Comparison of ENCODE assay signal across 16 mouse cellular contexts in genomic region chr7:101362791-101363191, GRCm38 (mm10). TPM values are rescaled to one million over a fixed set of nuclear protein-coding genes. Genes with fewer than 3 reads are reported as not detected.
DNase-seq lines count a peak whose midpoint lies in the region; ATAC-seq and TF ChIP-seq lines count a peak whose summit lies in the region.
"Had no signal": no experiment of that assay in that cellular context is flagged by ENCODE, and none has a peak within 500 bp of the region (broad histone marks: within the 10 kb centered on the region; RNA-seq: fewer than 3 reads in every experiment).

No protein-coding gene starts in this region.

- DNase-seq in gastrocnemius, adult 2 months, result no peak
- no peak for DNase-seq in gastrocnemius, postnatal 4 days (ENCODE audit: low spot score in 2 of 2)
- peak; percentile 22 for DNase-seq in MEL-GATA-1-ER (ENCODE audit: extremely low read depth, low read depth)
- no peak for DNase-seq in liver, embryonic 14.5 days (ENCODE audit: low read depth in 3 of 3, low spot score in 3 of 3)
- no peak for DNase-seq in kidney, adult 18-20 months
- no peak for DNase-seq in hindbrain, embryonic 14.5 days (ENCODE audit: low spot score)
- DNase-seq in cerebellum, adult 18-20 months, result no peak
- DNase-seq: adrenal gland, postnatal 10 days; cerebellum, adult 8-10 months; gastrocnemius, postnatal 10 days; kidney, adult 11 months had no signal

- TF ChIP-seq CTCF in gastrocnemius, adult 2 months (IDR thresholded peaks at IDR 0.05), result no peak
- no peak for TF ChIP-seq CTCF in liver, embryonic 14.5 days (IDR thresholded peaks at IDR 0.05; ENCODE audit: low read depth)
- no peak for TF ChIP-seq CTCF in small intestine, adult 2 months (IDR thresholded peaks at IDR 0.05; ENCODE audit: extremely low read depth, insufficient read length, insufficient replicate concordance, low read depth, low read length)

- peak overlapping the region; percentile 59 for H3K27ac ChIP-seq in gastrocnemius, adult 2 months
- H3K27ac ChIP-seq in liver, embryonic 14.5 days, result no peak overlapping the region
- H3K27ac ChIP-seq in small intestine, adult 2 months (ENCODE audit: insufficient read depth, low read depth, low read length), result peak overlapping the region; percentile 71
- H3K27ac ChIP-seq in hindbrain, embryonic 14.5 days, result no peak overlapping the region
- H3K27ac ChIP-seq: forebrain, embryonic 13.5 days; limb, embryonic 12.5 days; midbrain, embryonic 12.5 days had no signal

- ATAC-seq in liver, embryonic 14.5 days (ENCODE audit: insufficient read depth), result peak; percentile 46; the same call in 1 of the 2 replicates
- no peak for ATAC-seq in hindbrain, embryonic 14.5 days (ENCODE audit: low FRiP score)
- ATAC-seq: forebrain, embryonic 13.5 days had no signal

- peaks cover 0 to 3% of the 10 kb centered on the region in 2 experiments; a peak in 1 of 4 replicates for H3K4me1 ChIP-seq in liver, embryonic 14.5 days (replicated peaks; ENCODE audit: control insufficient read depth in 2 of 2, insufficient read depth in 2 of 2, low read length in 1 of 2)
- H3K4me1 ChIP-seq in small intestine, adult 2 months (ENCODE audit: control insufficient read depth, insufficient read depth, insufficient read length, low read length), result peaks cover 6% of the 10 kb centered on the region; the same call in 1 of the 2 replicates
- H3K4me1 ChIP-seq in hindbrain, embryonic 14.5 days (replicated peaks; ENCODE audit: control insufficient read depth, insufficient read depth, low read length), result no peaks in the 10 kb centered on the region
- H3K4me1 ChIP-seq: forebrain, embryonic 13.5 days; midbrain, embryonic 12.5 days had no signal

- H3K36me3 ChIP-seq in liver, embryonic 14.5 days (replicated peaks; ENCODE audit: control insufficient read depth, insufficient read depth, low read depth), result no peaks in the 10 kb centered on the region
- H3K36me3 ChIP-seq in small intestine, adult 2 months (ENCODE audit: control insufficient read depth, insufficient read depth, low read length), result no peaks in the 10 kb centered on the region
- no peaks in the 10 kb centered on the region for H3K36me3 ChIP-seq in hindbrain, embryonic 14.5 days (replicated peaks; ENCODE audit: control insufficient read depth, insufficient read depth)
- H3K36me3 ChIP-seq: limb, embryonic 12.5 days; midbrain, embryonic 12.5 days had no signal

- no peaks in the 10 kb centered on the region for H3K27me3 ChIP-seq in liver, embryonic 14.5 days (ENCODE audit: control insufficient read depth, insufficient read depth, low read length)
- no peaks in the 10 kb centered on the region for H3K27me3 ChIP-seq in small intestine, adult 2 months (ENCODE audit: control insufficient read depth, insufficient read depth, low read length)
- H3K27me3 ChIP-seq in hindbrain, embryonic 14.5 days (ENCODE audit: control insufficient read depth, insufficient read depth, low read length), result no peaks in the 10 kb centered on the region
- H3K27me3 ChIP-seq: forebrain, embryonic 13.5 days; limb, embryonic 12.5 days; midbrain, embryonic 12.5 days had no signal

- H3K4me3 ChIP-seq in gastrocnemius, adult 2 months, result peak overlapping the region; percentile 29
- no peak overlapping the region for H3K4me3 ChIP-seq in liver, embryonic 14.5 days (ENCODE audit: insufficient read depth in 1 of 2, low read depth in 2 of 2, low read length in 2 of 2)
- H3K4me3 ChIP-seq in small intestine, adult 2 months (ENCODE audit: low read depth, low read length), result peak overlapping the region; percentile 27; the same call in 1 of the 2 replicates
- no peak overlapping the region for H3K4me3 ChIP-seq in hindbrain, embryonic 14.5 days (replicated peaks; ENCODE audit: low read length)
- H3K4me3 ChIP-seq: forebrain, embryonic 13.5 days; limb, embryonic 12.5 days; midbrain, embryonic 12.5 days had no signal

- no peak overlapping the region for H3K9ac ChIP-seq in liver, embryonic 14.5 days (replicated peaks)
- no peak overlapping the region for H3K9ac ChIP-seq in hindbrain, embryonic 14.5 days
- H3K9ac ChIP-seq: forebrain, embryonic 13.5 days; limb, embryonic 12.5 days; midbrain, embryonic 12.5 days had no signal

- TF ChIP-seq POLR2A in small intestine, adult 2 months (IDR thresholded peaks at IDR 0.05; ENCODE audit: low read depth, low read length), result no peak

- 26% methylated on average over 5 of the region's 5 CpGs for WGBS in liver, embryonic 14.5 days (ENCODE audit: insufficient replicate concordance)
- 83% methylated on average over 5 of the region's 5 CpGs for WGBS in small intestine, adult 2 months
- WGBS in hindbrain, embryonic 14.5 days, result 80% methylated on average over 5 of the region's 5 CpGs

- no peak overlapping the region for H3K4me2 ChIP-seq in liver, embryonic 14.5 days (ENCODE audit: low read depth)
- H3K4me2 ChIP-seq in hindbrain, embryonic 14.5 days (replicated peaks), result no peak overlapping the region
- H3K4me2 ChIP-seq: forebrain, embryonic 13.5 days; limb, embryonic 12.5 days; midbrain, embryonic 12.5 days had no signal

- intact Hi-C loops in gastrocnemius, adult 2 months (cut with DNase I), result no loop called here

- no peak for TF ChIP-seq EP300 in liver, embryonic 14.5 days (IDR thresholded peaks at IDR 0.05; ENCODE audit: low read depth)

- H3K9me3 ChIP-seq in liver, embryonic 14.5 days (ENCODE audit: control insufficient read depth, low read length), result no peaks in the 10 kb centered on the region
- no peaks in the 10 kb centered on the region for H3K9me3 ChIP-seq in hindbrain, embryonic 14.5 days (ENCODE audit: control insufficient read depth, low read length)
- H3K9me3 ChIP-seq: forebrain, embryonic 13.5 days; limb, embryonic 12.5 days; midbrain, embryonic 12.5 days had no signal

RNA-seq across cellular contexts. Expression of gene Arap1, which starts 14.9 kb away (rescaled TPM):
- total RNA-seq in gastrocnemius, adult 2 months (2021), result 10 to 100 TPM; 19.9 to 30.6 TPM
- total RNA-seq in gastrocnemius, postnatal 4 days (2021), result 10 to 100 TPM; 49.2 to 57.4 TPM
- 13.3 and 13.7 TPM in 2 replicates for polyA plus RNA-seq in liver, embryonic 14.5 days (2012; rRNA removed)
- polyA plus RNA-seq in liver, embryonic 14.5 days (2014; fragmentation: Nextera tagmentation; extraction: Ambion mirVana), result 12.9 and 13.9 TPM in 2 replicates
- 45.7 and 61.7 TPM in 2 replicates for polyA plus RNA-seq in small intestine, adult 2 months (2012; rRNA removed)
- 11.3 and 11.5 TPM in 2 replicates for polyA plus RNA-seq in hindbrain, embryonic 14.5 days (2014; fragmentation: Nextera tagmentation; extraction: Ambion mirVana)

RNA-seq across cellular contexts. Expression of gene Stard10, which starts 45.9 kb away (rescaled TPM):
- 10 to 100 TPM; 32.5 to 49.8 TPM for total RNA-seq in gastrocnemius, adult 2 months (2021)
- total RNA-seq in gastrocnemius, postnatal 4 days (2021), result 1 to 10 TPM; 5.9 to 9.0 TPM
- 71.0 and 71.8 TPM in 2 replicates for polyA plus RNA-seq in liver, embryonic 14.5 days (2012; rRNA removed)
- 98.2 and 102 TPM in 2 replicates for polyA plus RNA-seq in liver, embryonic 14.5 days (2014; fragmentation: Nextera tagmentation; extraction: Ambion mirVana)
- 148 and 264 TPM in 2 replicates for polyA plus RNA-seq in small intestine, adult 2 months (2012; rRNA removed)
- 12.7 and 14.3 TPM in 2 replicates for polyA plus RNA-seq in hindbrain, embryonic 14.5 days (2014; fragmentation: Nextera tagmentation; extraction: Ambion mirVana)

RNA-seq across cellular contexts. Expression of gene Gm45837, which starts 47.9 kb away (rescaled TPM):
- not detected for total RNA-seq in gastrocnemius, adult 2 months (2021)
- total RNA-seq in gastrocnemius, postnatal 4 days (2021), result not detected
- polyA plus RNA-seq in liver, embryonic 14.5 days (2012; rRNA removed), result not detected in 2 replicates
- polyA plus RNA-seq in liver, embryonic 14.5 days (2014; fragmentation: Nextera tagmentation; extraction: Ambion mirVana), result 4.3 TPM in 1 of 2 replicates, not detected in the other
- 0.51 TPM in 1 of 2 replicates, not detected in the other for polyA plus RNA-seq in small intestine, adult 2 months (2012; rRNA removed)
- 1.3 TPM in 1 of 2 replicates, not detected in the other for polyA plus RNA-seq in hindbrain, embryonic 14.5 days (2014; fragmentation: Nextera tagmentation; extraction: Ambion mirVana)
- total RNA-seq: heart, postnatal 25 days had no signal
- polyA plus RNA-seq: forebrain, embryonic 13.5 days; limb, embryonic 12.5 days; midbrain, embryonic 12.5 days had no signal

RNA-seq across cellular contexts. Expression of gene Pde2a, which starts 58.7 kb away (rescaled TPM):
- 10 to 100 TPM; 21.2 to 28.5 TPM for total RNA-seq in gastrocnemius, adult 2 months (2021)
- total RNA-seq in gastrocnemius, postnatal 4 days (2021), result 10 to 100 TPM; 60.7 to 61.2 TPM
- polyA plus RNA-seq in liver, embryonic 14.5 days (2012; rRNA removed), result 3.0 and 3.2 TPM in 2 replicates
- polyA plus RNA-seq in liver, embryonic 14.5 days (2014; fragmentation: Nextera tagmentation; extraction: Ambion mirVana), result 2.5 and 6.6 TPM in 2 replicates
- polyA plus RNA-seq in small intestine, adult 2 months (2012; rRNA removed), result 11.4 and 17.6 TPM in 2 replicates
- 25.9 and 26.6 TPM in 2 replicates for polyA plus RNA-seq in hindbrain, embryonic 14.5 days (2014; fragmentation: Nextera tagmentation; extraction: Ambion mirVana)

Comparison
In these comparisons a context has a peak if more than half of its experiments do, and no peak if none do; other contexts are left out.
1. H3K27ac ChIP-seq: peak in gastrocnemius, adult 2 months (single experiment) and small intestine, adult 2 months (single experiment); none in liver, embryonic 14.5 days (single experiment) and hindbrain, embryonic 14.5 days (single experiment).
2. H3K4me3 ChIP-seq: peak in gastrocnemius, adult 2 months (single experiment) and small intestine, adult 2 months (single experiment); none in liver, embryonic 14.5 days (0 of 2) and hindbrain, embryonic 14.5 days (single experiment).